Mouse (Mus musculus) cerebellum, postnatal 14 days (tissue): ENCODE data around the gene 2200002J24Rik.

ENCODE experiments used
- DNase-seq, 2 experiments: peaks; one replicate each; pipeline ENCODE4 v3.0.0; 2021; ENCODE audit warnings: mixed read lengths in 2 of 2

2200002J24Rik gene

GRCm38 (mm10) chr7:30698589-30698988 lies at the start of gene 2200002J24Rik:
Gene 2200002J24Rik (plus strand): TSS chr7:30698926.
- DNase-seq = no peak

- peak; percentile 98 to 99 for DNase-seq
Measured at GRCm38 (mm10) chr7:30649591-30650540, 48.9 kb upstream of the 2200002J24Rik start, which contains the start of gene Rbm42. Gene Rbm42 (minus strand): TSS chr7:30650317.

GRCm38 (mm10) chr7:30664529-30665200 lies 34.1 kb upstream of the 2200002J24Rik start, which contains the start of gene Haus5:
Gene Haus5 (minus strand): TSS chr7:30664994.
- DNase-seq = peak; percentile 95 to 96

- peak; percentile 45 to 52 for DNase-seq
Measured at GRCm38 (mm10) chr7:30665321-30665720, 33.4 kb upstream of the 2200002J24Rik start.

DNA sequence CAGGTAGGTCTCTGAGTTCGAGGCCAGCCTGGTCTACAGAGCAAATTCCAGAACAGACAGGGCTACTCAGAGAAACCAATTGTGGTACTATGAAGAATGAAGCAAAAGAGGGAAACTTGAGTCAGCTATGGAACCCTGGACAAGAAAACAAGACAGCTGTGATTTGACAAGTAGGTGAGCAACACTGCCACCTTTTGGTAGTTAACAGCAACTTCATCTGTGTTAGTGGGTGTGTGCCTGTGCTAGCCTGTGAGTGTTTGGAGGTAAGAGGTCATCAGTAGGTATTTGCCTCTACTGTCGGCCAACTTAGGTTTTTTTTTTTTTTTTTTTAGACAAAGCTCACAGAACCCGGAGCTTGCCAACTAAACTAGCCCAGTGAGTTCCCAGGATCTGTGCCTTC lies 29.5 kb upstream of the 2200002J24Rik start:
- DNase-seq = no peak

DNA sequence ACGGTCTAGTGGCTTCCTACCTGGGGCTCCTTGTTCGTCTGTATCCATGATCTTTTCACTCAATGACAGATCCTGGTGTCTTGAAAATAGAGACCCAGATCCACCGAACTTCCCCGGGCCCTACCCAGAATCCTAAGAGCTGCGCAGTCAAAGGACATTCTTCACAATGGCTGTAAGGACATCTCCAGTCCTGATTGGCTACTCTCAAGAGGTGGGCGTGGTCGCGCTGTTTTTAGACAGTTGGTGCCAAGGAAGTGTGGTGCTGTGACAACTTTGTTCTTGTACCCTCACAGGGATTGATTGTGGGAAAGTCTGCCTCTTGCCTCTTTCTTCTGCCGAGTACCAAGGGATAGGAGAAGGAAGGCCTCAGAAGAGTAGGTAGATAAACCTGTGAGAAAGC lies 27.2 kb upstream of the 2200002J24Rik start, which contains the start of gene Pmis2:
TSS of gene Pmis2 (minus strand) at position 126 of the 400 bp plus-strand sequence.
- no peak for DNase-seq

- DNase-seq = peak; percentile 81 to 85
Measured at GRCm38 (mm10) chr7:30678263-30678975, 20.3 kb upstream of the 2200002J24Rik start.

DNA sequence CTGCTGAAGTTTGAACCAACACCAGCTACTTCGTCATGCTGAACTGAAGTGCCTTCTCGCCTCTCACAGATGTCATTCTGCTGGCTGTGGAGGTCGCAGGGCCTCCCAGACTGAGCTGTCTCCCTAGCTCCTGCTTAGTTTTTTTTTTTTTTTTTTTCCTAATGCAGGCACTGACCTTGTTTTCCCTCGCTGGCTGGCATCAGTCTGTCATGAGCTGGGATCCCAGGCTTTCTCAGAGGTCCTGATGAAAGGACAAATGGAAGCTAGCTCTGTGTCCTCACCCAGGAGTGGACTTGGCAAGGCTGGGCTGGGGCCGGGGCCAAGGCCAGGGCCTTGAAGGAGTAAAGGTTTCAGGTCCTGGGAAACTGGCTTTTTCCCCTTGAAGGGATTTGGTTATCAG lies 16.8 kb upstream of the 2200002J24Rik start:
- no peak for DNase-seq

DNA sequence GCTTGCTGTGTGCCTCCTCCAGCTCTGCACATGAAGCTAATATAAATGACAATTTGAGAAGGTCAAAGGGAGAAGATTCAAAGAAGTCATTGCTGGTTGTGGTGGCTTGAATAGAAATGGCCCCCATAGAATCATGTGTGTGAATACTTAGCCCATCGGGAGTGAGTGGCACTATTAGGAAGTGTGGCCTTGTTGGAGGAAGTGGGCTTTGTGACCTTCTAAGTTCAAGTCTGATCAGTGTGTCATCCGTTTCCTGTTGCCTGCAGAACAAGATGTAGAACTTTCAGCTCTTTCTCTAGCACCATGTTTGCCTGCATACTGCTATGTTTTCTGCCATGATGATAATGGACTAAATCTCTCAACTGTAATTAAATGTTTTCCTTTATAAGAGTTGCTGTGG lies 15.3 kb upstream of the 2200002J24Rik start:
- DNase-seq = no peak

- DNase-seq = no peak
Measured at GRCm38 (mm10) chr7:30688325-30688724, 10.4 kb upstream of the 2200002J24Rik start.

- DNase-seq = no peak
Measured at GRCm38 (mm10) chr7:30698101-30698500, 625 bp upstream of the 2200002J24Rik start.

GRCm38 (mm10) chr7:30706214-30706882 lies 7.6 kb downstream of the 2200002J24Rik start:
- no peak for DNase-seq

DNA sequence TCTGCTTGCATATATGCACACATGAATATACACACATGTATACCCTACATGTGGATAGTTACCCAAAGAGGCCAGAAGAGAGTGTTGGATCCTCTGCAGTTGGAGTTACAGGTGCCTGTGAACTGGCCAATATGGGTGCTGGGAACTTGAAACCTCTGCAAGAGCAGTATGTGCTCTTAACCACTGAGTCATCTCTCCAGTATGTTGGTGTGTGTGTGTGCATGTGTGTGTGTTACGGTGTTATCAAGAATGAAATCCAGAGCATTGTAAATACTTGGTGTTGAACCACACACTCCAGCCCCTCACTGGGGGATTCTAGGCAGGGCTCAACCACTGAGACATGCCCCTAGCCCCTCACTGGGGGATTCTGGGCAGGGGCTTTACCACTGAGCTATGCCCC lies 8.7 kb downstream of the 2200002J24Rik start:
- DNase-seq = no peak

DNA sequence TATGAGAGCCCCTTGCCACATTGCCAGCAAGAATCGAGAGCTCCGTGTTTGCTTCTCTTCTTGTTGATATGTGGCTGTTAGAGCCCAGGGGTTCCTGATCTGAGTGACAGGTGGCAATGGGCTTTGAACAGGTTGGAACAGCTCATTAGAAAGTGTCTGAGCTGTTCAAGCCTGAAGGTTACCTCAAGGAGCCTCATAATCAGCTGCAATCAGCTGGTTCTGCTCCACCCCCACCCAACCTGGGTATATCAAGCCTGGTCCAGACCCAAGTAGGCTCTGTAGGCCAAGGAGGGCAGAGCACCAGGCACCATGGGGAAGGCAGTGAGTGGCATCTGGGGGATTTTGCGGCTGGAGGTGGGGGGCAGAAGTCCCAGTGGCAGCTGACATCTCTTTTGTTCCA lies 13.2 kb downstream of the 2200002J24Rik start, which contains the start of gene Atp4a:
TSS of gene Atp4a (plus strand) at position 268 of the 400 bp plus-strand sequence.
- DNase-seq = no peak

- DNase-seq = peak; percentile 49 to 59
Measured at GRCm38 (mm10) chr7:30717006-30717715, 18.4 kb downstream of the 2200002J24Rik start.

DNA sequence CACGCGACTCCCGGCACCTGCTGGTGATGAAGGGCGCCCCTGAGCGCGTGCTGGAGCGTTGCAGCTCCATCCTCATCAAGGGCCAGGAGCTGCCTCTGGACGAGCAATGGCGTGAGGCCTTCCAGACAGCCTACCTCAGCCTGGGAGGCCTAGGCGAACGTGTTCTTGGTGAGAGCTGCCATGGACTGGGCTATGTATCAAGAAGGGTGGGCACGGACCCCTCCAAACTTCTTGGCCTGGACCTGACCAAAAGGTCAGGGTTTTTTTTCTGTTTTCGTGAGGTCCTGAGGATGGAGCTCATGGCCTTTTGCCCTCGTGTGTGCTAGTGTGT lies 19.0 kb downstream of the 2200002J24Rik start:
- DNase-seq = no peak

DNA sequence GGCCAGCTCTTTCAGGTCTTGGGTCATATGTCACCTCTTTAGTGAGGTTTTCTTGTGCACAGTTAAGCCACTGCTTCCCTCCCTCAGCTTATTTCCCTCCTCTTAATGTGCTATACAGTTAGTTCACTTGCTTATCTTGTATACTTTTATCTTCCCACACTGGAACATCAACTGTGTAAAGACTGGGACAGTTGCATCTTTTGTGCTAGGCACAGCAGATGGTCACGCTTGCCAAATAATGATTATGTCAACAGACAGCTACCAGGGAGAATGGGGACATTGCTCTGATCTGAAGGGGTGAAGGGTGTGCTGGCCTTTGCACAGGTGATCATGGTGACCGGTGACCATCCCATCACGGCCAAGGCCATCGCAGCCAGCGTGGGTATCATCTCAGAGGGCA lies 20.9 kb downstream of the 2200002J24Rik start:
- no peak for DNase-seq

DNA sequence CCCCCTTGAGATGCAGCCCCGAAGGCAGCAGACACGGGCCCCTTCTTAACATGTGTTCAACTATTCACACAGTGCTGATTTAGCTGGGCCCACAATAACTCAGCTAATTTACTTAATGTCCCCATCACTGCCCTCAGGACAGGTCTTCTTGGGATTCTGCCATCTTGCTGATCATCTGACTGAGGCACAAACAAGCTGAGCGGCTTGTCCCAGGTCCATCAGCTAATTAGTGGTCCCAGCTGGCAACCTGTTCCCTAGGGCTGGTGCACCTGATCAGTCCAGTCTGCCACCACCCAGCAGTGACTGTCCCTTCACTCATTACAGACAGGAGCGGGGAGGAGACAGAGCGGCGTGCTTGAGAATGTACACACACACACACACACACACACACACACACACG lies 22.6 kb downstream of the 2200002J24Rik start:
- DNase-seq = peak; percentile 46 to 63

DNA sequence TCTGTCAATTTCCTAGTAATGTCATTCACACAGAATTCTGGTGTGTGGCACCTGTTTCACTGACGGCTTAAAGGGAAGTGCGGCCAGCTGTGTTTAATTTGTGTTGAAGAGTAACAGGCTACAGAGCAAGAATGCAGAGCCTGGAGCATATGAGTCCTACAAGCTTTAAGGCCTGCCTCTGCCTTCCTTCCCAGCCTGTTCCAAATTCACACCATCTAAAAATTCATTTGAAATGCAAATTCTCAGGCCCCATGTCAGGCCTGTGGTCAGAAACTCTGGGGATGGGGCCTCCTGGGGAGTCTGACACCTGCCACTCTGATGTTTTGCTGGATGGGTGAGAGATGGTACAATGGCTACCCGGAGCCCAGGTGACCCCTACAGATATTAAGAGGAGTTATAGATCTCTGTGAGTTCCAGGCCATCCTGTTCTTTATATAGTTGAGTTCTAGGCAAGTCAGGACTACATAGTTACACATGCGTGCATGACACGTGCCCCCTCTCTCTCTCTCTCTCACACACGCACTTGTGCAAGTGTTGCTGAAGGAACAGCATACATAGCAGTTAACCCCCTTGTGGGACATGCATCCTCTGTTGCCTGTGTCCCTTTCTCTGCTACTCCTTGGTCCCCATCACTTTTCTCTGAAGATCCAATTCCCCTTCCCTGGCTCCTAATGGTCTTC lies 24.7 kb downstream of the 2200002J24Rik start:
- no peak for DNase-seq

DNA sequence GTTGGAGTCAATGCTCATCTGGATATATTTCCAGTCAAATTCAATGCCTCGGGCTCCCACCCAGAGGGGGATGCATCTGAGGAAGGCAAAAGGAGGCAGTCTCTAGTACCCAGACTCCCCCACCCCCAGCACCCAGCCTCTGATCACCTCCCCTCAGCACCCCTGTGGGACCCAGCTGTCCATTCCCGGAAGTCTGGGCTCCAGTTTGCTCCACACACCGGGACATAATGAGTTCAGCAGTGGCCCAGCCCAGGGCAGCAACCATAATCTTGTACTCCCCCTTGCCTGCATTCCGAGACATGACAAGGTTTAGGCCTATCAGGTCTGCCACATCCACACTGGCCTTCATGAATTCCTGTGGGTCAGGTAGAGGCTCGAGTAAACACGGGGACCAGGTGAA lies 29.5 kb downstream of the 2200002J24Rik start:
- no peak for DNase-seq
